Mouse (Mus musculus): ENCODE measurements at regions not wholly inside any gene's neighbourhood (a gene's known extent, or its start where the extent isn't known, plus 50 kb on each side); places are given as distances from the start of the nearest gene placed in this dataset.

GRCm38 (mm10) chr16:63094126-63094840 lies 240.2 kb downstream of the Pros1 start:
- Histone ChIP-seq H3K4me1 (ENCODE audit: control insufficient read depth, insufficient read depth, low read length) (no peaks in the 10 kb centered on the region), H3K4me3 (ENCODE audit: insufficient read depth, low read length) (no peak overlapping the region), H3K27ac (ENCODE audit: insufficient read depth, low read length) (no peak overlapping the region)
- TF ChIP-seq CTCF (IDR thresholded peaks at IDR 0.05; ENCODE audit: extremely low read depth, insufficient read depth, low read length) (no peak), POLR2A (IDR thresholded peaks at IDR 0.05; ENCODE audit: extremely low read depth, insufficient read depth, low read length) (no peak)

GRCm38 (mm10) chr16:63102362-63102761 lies 248.3 kb downstream of the Pros1 start:
- Histone ChIP-seq H3K4me1 (ENCODE audit: control insufficient read depth, insufficient read depth, low read length) (no peaks in the 10 kb centered on the region), H3K4me3 (ENCODE audit: insufficient read depth, low read length) (no peak overlapping the region), H3K27ac (ENCODE audit: insufficient read depth, low read length) (no peak overlapping the region)
- no peak for TF ChIP-seq POLR2A (IDR thresholded peaks at IDR 0.05; ENCODE audit: extremely low read depth, insufficient read depth, low read length)
- no peak for TF ChIP-seq CTCF (IDR thresholded peaks at IDR 0.05; ENCODE audit: extremely low read depth, insufficient read depth, low read length)

DNA sequence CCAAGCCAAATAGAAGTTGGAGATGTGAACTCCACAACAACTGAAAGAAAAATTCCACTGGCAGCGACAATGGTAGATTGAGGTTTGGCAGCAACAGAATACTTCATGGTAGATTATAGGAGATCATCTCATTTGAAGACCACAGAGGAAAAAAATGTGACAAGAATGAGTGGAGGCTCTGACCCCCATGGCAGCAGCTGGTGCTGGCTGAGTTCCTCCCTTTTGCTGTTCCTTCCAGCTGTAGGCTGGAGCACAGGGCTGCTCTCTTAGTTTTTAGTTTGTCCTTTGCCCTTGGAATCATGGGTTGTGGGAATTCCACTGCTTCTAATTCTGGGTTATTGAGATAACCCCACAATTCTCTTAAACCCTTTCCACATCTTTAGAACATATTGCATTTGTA lies 248.8 kb downstream of the Pros1 start:
- no peaks in the 10 kb centered on the region for H3K4me1 ChIP-seq (ENCODE audit: control insufficient read depth, insufficient read depth, low read length)
- no peak for TF ChIP-seq POLR2A (IDR thresholded peaks at IDR 0.05; ENCODE audit: extremely low read depth, insufficient read depth, low read length)
- no peak for TF ChIP-seq CTCF (IDR thresholded peaks at IDR 0.05; ENCODE audit: extremely low read depth, insufficient read depth, low read length)
- H3K4me3 ChIP-seq (ENCODE audit: insufficient read depth, low read length) = no peak overlapping the region
- no peak overlapping the region for H3K27ac ChIP-seq (ENCODE audit: insufficient read depth, low read length)

DNA sequence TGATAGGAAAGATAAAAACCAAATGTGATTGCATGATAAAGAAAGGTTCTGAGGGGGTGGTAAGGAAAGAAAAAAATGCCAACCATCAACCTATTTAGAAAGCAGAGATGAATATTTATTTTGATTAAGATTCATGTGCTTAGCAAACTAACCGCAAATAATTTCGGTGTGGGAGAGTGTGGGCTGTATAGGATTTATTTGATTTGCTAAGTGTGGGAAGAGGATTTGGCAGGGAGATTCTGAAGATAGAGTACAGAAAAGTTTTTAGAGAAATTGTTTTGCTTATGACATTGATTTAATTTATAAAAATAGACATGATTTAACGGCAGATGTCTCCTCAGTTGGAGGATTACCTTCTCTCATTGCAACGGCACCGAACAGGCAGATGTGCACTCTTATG lies 250.3 kb downstream of the Pros1 start:
- TF ChIP-seq POLR2A (IDR thresholded peaks at IDR 0.05; ENCODE audit: extremely low read depth, insufficient read depth, low read length) (no peak), CTCF (IDR thresholded peaks at IDR 0.05; ENCODE audit: extremely low read depth, insufficient read depth, low read length) (no peak)
- Histone ChIP-seq H3K27ac (ENCODE audit: insufficient read depth, low read length) (no peak overlapping the region), H3K4me3 (ENCODE audit: insufficient read depth, low read length) (no peak overlapping the region), H3K4me1 (ENCODE audit: control insufficient read depth, insufficient read depth, low read length) (no peaks in the 10 kb centered on the region)

DNA sequence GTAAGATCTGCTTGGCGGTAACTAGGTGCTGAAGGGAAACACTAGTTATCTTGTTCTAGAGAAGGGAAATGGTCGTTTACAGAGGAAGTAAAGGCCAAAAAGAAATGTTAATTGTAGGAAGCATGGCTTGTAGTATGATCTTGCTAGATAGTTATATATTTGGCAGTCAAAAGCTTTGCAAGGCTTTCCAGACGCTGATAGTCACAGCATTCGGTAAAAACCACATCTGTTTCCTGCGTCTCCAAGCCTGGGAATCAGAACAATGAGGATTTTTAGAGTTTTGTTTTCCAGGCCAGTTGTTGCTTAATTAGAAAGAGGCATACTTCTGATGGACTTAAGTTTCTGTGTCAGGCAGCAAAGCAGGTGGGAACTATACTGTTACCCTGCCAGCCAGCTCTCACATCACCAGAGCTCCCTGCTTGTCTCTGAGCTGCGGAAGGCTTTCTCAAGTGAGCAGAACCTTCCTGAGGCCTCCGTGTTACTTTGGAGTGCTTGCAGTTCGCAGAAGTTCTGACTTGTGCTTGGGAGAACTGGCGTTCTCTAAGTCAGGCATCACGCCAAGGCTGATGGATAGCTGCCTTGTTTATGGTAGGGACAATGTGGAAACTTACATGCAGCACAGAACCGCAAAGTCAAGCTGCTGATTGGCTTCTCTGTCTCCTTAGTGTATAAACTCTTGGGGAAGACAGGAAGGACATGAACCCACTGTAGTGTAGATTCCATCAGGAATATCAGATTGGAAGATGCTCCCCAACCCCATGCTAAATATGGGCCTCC lies 251.0 kb downstream of the Pros1 start:
- Histone ChIP-seq H3K4me1 (ENCODE audit: control insufficient read depth, insufficient read depth, low read length) (no peaks in the 10 kb centered on the region), H3K4me3 (ENCODE audit: insufficient read depth, low read length) (no peak overlapping the region), H3K27ac (ENCODE audit: insufficient read depth, low read length) (no peak overlapping the region)
- no peak for TF ChIP-seq CTCF (IDR thresholded peaks at IDR 0.05; ENCODE audit: extremely low read depth, insufficient read depth, low read length)
- TF ChIP-seq POLR2A (IDR thresholded peaks at IDR 0.05; ENCODE audit: extremely low read depth, insufficient read depth, low read length) = no peak

- Histone ChIP-seq H3K27ac (ENCODE audit: insufficient read depth, low read length) (no peak overlapping the region), H3K4me3 (ENCODE audit: insufficient read depth, low read length) (no peak overlapping the region), H3K4me1 (ENCODE audit: control insufficient read depth, insufficient read depth, low read length) (no peaks in the 10 kb centered on the region)
- TF ChIP-seq CTCF (IDR thresholded peaks at IDR 0.05; ENCODE audit: extremely low read depth, insufficient read depth, low read length) (no peak), POLR2A (IDR thresholded peaks at IDR 0.05; ENCODE audit: extremely low read depth, insufficient read depth, low read length) (no peak)
Measured at GRCm38 (mm10) chr16:63116456-63116855, 262.3 kb downstream of the Pros1 start.

GRCm38 (mm10) chr16:63118721-63119120 lies 264.6 kb downstream of the Pros1 start:
- Histone ChIP-seq H3K4me1 (ENCODE audit: control insufficient read depth, insufficient read depth, low read length) (no peaks in the 10 kb centered on the region), H3K4me3 (ENCODE audit: insufficient read depth, low read length) (no peak overlapping the region), H3K27ac (ENCODE audit: insufficient read depth, low read length) (no peak overlapping the region)
- TF ChIP-seq CTCF (IDR thresholded peaks at IDR 0.05; ENCODE audit: extremely low read depth, insufficient read depth, low read length) (no peak), POLR2A (IDR thresholded peaks at IDR 0.05; ENCODE audit: extremely low read depth, insufficient read depth, low read length) (no peak)

GRCm38 (mm10) chr16:63143851-63144250 lies 289.7 kb downstream of the Pros1 start:
- TF ChIP-seq POLR2A (IDR thresholded peaks at IDR 0.05; ENCODE audit: extremely low read depth, insufficient read depth, low read length) (no peak), CTCF (IDR thresholded peaks at IDR 0.05; ENCODE audit: extremely low read depth, insufficient read depth, low read length) (no peak)
- no peak overlapping the region for H3K4me3 ChIP-seq (ENCODE audit: insufficient read depth, low read length)
- no peak overlapping the region for H3K27ac ChIP-seq (ENCODE audit: insufficient read depth, low read length)
- no peaks in the 10 kb centered on the region for H3K4me1 ChIP-seq (ENCODE audit: control insufficient read depth, insufficient read depth, low read length)

- no peak overlapping the region for H3K4me3 ChIP-seq (ENCODE audit: insufficient read depth, low read length)
- H3K4me1 ChIP-seq (ENCODE audit: control insufficient read depth, insufficient read depth, low read length) = no peaks in the 10 kb centered on the region
- no peak overlapping the region for H3K27ac ChIP-seq (ENCODE audit: insufficient read depth, low read length)
- no peak for TF ChIP-seq POLR2A (IDR thresholded peaks at IDR 0.05; ENCODE audit: extremely low read depth, insufficient read depth, low read length)
- TF ChIP-seq CTCF (IDR thresholded peaks at IDR 0.05; ENCODE audit: extremely low read depth, insufficient read depth, low read length) = no peak
Measured at GRCm38 (mm10) chr16:63155300-63155821, 301.3 kb downstream of the Pros1 start.

- TF ChIP-seq CTCF (IDR thresholded peaks at IDR 0.05; ENCODE audit: extremely low read depth, insufficient read depth, low read length) = no peak
- TF ChIP-seq POLR2A (IDR thresholded peaks at IDR 0.05; ENCODE audit: extremely low read depth, insufficient read depth, low read length) = no peak
- no peak overlapping the region for H3K27ac ChIP-seq (ENCODE audit: insufficient read depth, low read length)
- H3K4me1 ChIP-seq (ENCODE audit: control insufficient read depth, insufficient read depth, low read length) = no peaks in the 10 kb centered on the region
- H3K4me3 ChIP-seq (ENCODE audit: insufficient read depth, low read length) = no peak overlapping the region
Measured at GRCm38 (mm10) chr16:63170101-63170500, 316.0 kb downstream of the Pros1 start.

All from cortical plate, adult 2 months (tissue).